Mouse (Mus musculus) lung, adult 2 months (tissue): ENCODE measurements at regions not wholly inside any gene's neighbourhood (a gene's known extent, or its start where the extent isn't known, plus 50 kb on each side); places are given as distances from the start of the nearest gene placed in this dataset.

Source experiments
- CTCF ChIP-seq: fragments of 200-500 bp; IDR thresholded peaks from 2 replicates; pipeline ENCODE4 v1.5.1; 2011; ENCODE audit warnings: mild to moderate bottlenecking, low read length, control low read depth; ENCODE audit not compliant: insufficient read depth
- POLR2A ChIP-seq: fragments of 200-500 bp; IDR thresholded peaks from 2 replicates; pipeline ENCODE4 v1.6.1; 2011; ENCODE audit warnings: low read depth, mild to moderate bottlenecking, control low read depth, low read length, borderline replicate concordance; ENCODE audit errors: extremely low read depth

GRCm38 (mm10) chrX:12426664-12427063 lies 160.9 kb upstream of the Atp6ap2 start:
- TF ChIP-seq POLR2A (no peak), CTCF (no peak)
